In the genomic region with DNA sequence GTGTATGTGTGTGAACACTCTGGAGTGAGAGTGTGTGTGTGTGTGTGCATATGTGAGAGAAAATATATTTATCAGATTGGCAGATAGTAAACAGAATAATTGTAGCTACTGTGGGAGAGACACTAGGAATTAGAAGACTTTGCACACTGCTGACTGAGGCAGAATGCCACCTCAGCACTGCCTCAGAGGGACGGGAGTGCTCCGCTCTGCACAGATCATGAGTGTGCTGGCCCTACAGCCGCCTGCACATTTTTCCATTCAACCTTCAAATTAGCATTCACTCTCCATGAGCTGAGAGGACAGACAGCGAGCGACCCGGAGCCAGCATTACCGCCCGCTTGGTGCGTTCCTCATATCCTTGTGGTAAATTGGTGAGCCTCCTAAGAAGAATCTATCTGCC, we compare ENCODE assay signal across 20 mouse cellular contexts.
A peak's percentile ranks its signal among the peaks of the same experiment; 100 is the strongest.
DNase-seq lines count a peak whose midpoint lies in the region; ATAC-seq lines count a peak whose summit lies in the region.
"Had no signal": no experiment of that assay in that cellular context is flagged by ENCODE, and none has a peak within 500 bp of the region (broad histone marks: within the 10 kb centered on the region; RNA-seq: fewer than 3 reads in every experiment).

No protein-coding gene starts in this region.

- H3K4me2 ChIP-seq in forebrain, embryonic 16.5 days (ENCODE audit: low read length) = no peak overlapping the region
- no peak overlapping the region for H3K4me2 ChIP-seq in forebrain, embryonic 11.5 days (ENCODE audit: low read depth, low read length, severe bottlenecking)
- no peak overlapping the region for H3K4me2 ChIP-seq in limb, embryonic 15.5 days
- no peak overlapping the region for H3K4me2 ChIP-seq in midbrain, embryonic 16.5 days (ENCODE audit: low read length)
- H3K4me2 ChIP-seq: heart, embryonic 11.5 days had no signal

- DNase-seq in forebrain, embryonic 11.5 days (ENCODE audit: low spot score) = no peak
- no peak for DNase-seq in limb, embryonic 10.5 days (ENCODE audit: low spot score)
- DNase-seq in ZHBTc4 (ENCODE audit: low read depth, low spot score) = peak; percentile 35
- DNase-seq in urinary bladder, postnatal 14 days (ENCODE audit: low spot score) = no peak
- DNase-seq: adrenal gland, adult 2 months; B cell, adult 2 months; cerebellum, adult 11 months; heart, postnatal 10 days; kidney, adult 2 months; kidney, postnatal 10 days; liver, postnatal 0 days; lung, postnatal 14 days; right cerebral cortex, postnatal 14 days; spleen, adult 18-20 months; thymus, postnatal 25 days had no signal

- no peaks in the 10 kb centered on the region for H3K9me3 ChIP-seq in forebrain, embryonic 16.5 days (ENCODE audit: control insufficient read depth, low read length)
- no peaks in the 10 kb centered on the region for H3K9me3 ChIP-seq in forebrain, embryonic 11.5 days (ENCODE audit: control insufficient read depth, low read length)
- no peaks in the 10 kb centered on the region for H3K9me3 ChIP-seq in limb, embryonic 15.5 days
- no peaks in the 10 kb centered on the region for H3K9me3 ChIP-seq in limb, embryonic 10.5 days (replicated peaks)
- H3K9me3 ChIP-seq in midbrain, embryonic 16.5 days (replicated peaks; ENCODE audit: control insufficient read depth, low read length, poor library complexity, severe bottlenecking) = no peaks in the 10 kb centered on the region

- H3K4me1 ChIP-seq in forebrain, embryonic 16.5 days (replicated peaks; ENCODE audit: control insufficient read depth, insufficient read depth, low read length) = peaks cover 23% of the 10 kb centered on the region
- H3K4me1 ChIP-seq in forebrain, embryonic 11.5 days (replicated peaks; ENCODE audit: control insufficient read depth, insufficient read depth, low read length) = peaks cover 7% of the 10 kb centered on the region
- H3K4me1 ChIP-seq in limb, embryonic 15.5 days = peaks cover 15% of the 10 kb centered on the region
- H3K4me1 ChIP-seq in limb, embryonic 10.5 days = 0 out of 2 replicates have a peak, but pooled peaks cover 5% of the 10 kb centered on the region
- peaks cover 2% of the 10 kb centered on the region; the same call in 1 of the 2 replicates for H3K4me1 ChIP-seq in midbrain, embryonic 16.5 days (ENCODE audit: control insufficient read depth, insufficient read depth, low read length)

- 66% methylated on average over 9 of the region's 9 CpGs for WGBS in forebrain, embryonic 16.5 days
- 87% methylated on average over 9 of the region's 9 CpGs for WGBS in forebrain, embryonic 11.5 days
- WGBS in limb, embryonic 15.5 days = 86% methylated on average over 9 of the region's 9 CpGs
- WGBS in limb, embryonic 10.5 days = 92% methylated on average over 9 of the region's 9 CpGs
- WGBS in midbrain, embryonic 16.5 days = 58% methylated on average over 9 of the region's 9 CpGs

- ATAC-seq in forebrain, embryonic 16.5 days = peak; percentile 37
- ATAC-seq in forebrain, embryonic 11.5 days (replicated peaks; ENCODE audit: low FRiP score) = no peak; the same call in 1 of the 2 replicates
- no peak for ATAC-seq in limb, embryonic 15.5 days (ENCODE audit: insufficient number of reproducible peaks, low FRiP score, low TSS enrichment, low read depth)
- ATAC-seq in midbrain, embryonic 16.5 days = peak; percentile 41; the same call in 1 of the 2 replicates
- ATAC-seq: inflammation-experienced regulatory T-cells, adult 6 months; liver, postnatal 0 days had no signal

- no peaks in the 10 kb centered on the region for H3K27me3 ChIP-seq in forebrain, embryonic 16.5 days (replicated peaks; ENCODE audit: control insufficient read depth, insufficient read depth, low read length)
- H3K27me3 ChIP-seq in forebrain, embryonic 11.5 days (ENCODE audit: control insufficient read depth, insufficient read depth, low read length) = no peaks in the 10 kb centered on the region
- no peaks in the 10 kb centered on the region for H3K27me3 ChIP-seq in limb, embryonic 15.5 days
- no peaks in the 10 kb centered on the region for H3K27me3 ChIP-seq in limb, embryonic 10.5 days (ENCODE audit: low read depth, poor library complexity, severe bottlenecking)
- H3K27me3 ChIP-seq in midbrain, embryonic 16.5 days (ENCODE audit: control insufficient read depth, insufficient read depth, low read depth, low read length) = no peaks in the 10 kb centered on the region

- no peak overlapping the region for H3K4me3 ChIP-seq in forebrain, embryonic 16.5 days (replicated peaks; ENCODE audit: low read length)
- H3K4me3 ChIP-seq in forebrain, embryonic 11.5 days (ENCODE audit: low read depth, low read length) = no peak overlapping the region
- H3K4me3 ChIP-seq in limb, embryonic 15.5 days = no peak overlapping the region
- no peak overlapping the region for H3K4me3 ChIP-seq in limb, embryonic 10.5 days
- H3K4me3 ChIP-seq in midbrain, embryonic 16.5 days (ENCODE audit: low read depth, low read length) = no peak overlapping the region

- H3K27ac ChIP-seq in forebrain, embryonic 16.5 days (ENCODE audit: low read length) = 0 out of 2 replicates have a peak overlapping the region, but pooled peaks have one; percentile 11
- H3K27ac ChIP-seq in forebrain, embryonic 11.5 days (ENCODE audit: low read depth, low read length) = no peak overlapping the region
- H3K27ac ChIP-seq in limb, embryonic 15.5 days = 0 out of 2 replicates have a peak overlapping the region, but pooled peaks have one; percentile 17
- no peak overlapping the region for H3K27ac ChIP-seq in limb, embryonic 10.5 days
- no peak overlapping the region for H3K27ac ChIP-seq in midbrain, embryonic 16.5 days (ENCODE audit: low read length)

- no peak overlapping the region for H3K9ac ChIP-seq in forebrain, embryonic 16.5 days (replicated peaks; ENCODE audit: low read depth, low read length)
- no peak overlapping the region for H3K9ac ChIP-seq in forebrain, embryonic 11.5 days (ENCODE audit: low read length)
- H3K9ac ChIP-seq in limb, embryonic 15.5 days = no peak overlapping the region
- H3K9ac ChIP-seq in midbrain, embryonic 16.5 days (ENCODE audit: low read depth, low read length) = no peak overlapping the region
- H3K9ac ChIP-seq: liver, postnatal 0 days had no signal

- H3K36me3 ChIP-seq in forebrain, embryonic 16.5 days (ENCODE audit: control insufficient read depth, insufficient read depth) = no peaks in the 10 kb centered on the region
- no peaks in the 10 kb centered on the region for H3K36me3 ChIP-seq in forebrain, embryonic 11.5 days (ENCODE audit: control insufficient read depth, insufficient read depth, low read length)
- no peaks in the 10 kb centered on the region for H3K36me3 ChIP-seq in limb, embryonic 15.5 days
- no peaks in the 10 kb centered on the region for H3K36me3 ChIP-seq in limb, embryonic 10.5 days
- no peaks in the 10 kb centered on the region for H3K36me3 ChIP-seq in midbrain, embryonic 16.5 days (ENCODE audit: control insufficient read depth, insufficient read depth, low read length)

Comparison
In these comparisons a context has a peak if more than half of its experiments do, and no peak if none do; other contexts are left out.
1. ATAC-seq: peak in forebrain, embryonic 16.5 days (single experiment) and midbrain, embryonic 16.5 days (single experiment); none in forebrain, embryonic 11.5 days (single experiment) and limb, embryonic 15.5 days (single experiment).
2. H3K27ac ChIP-seq: peak in forebrain, embryonic 16.5 days (single experiment) and limb, embryonic 15.5 days (single experiment); none in forebrain, embryonic 11.5 days (single experiment), limb, embryonic 10.5 days (single experiment) and midbrain, embryonic 16.5 days (single experiment).